Mouse (Mus musculus) CH12.LX (cell line): ENCODE measurements around the gene Kifc5b. TPM values are rescaled to one million over a fixed set of nuclear protein-coding genes. Genes with fewer than 3 reads are reported as not detected.

ENCODE experiments used
- DNase-seq: peaks from one replicate; pipeline ENCODE4 v3.0.0-alpha.2; 2013; ENCODE audit errors: extremely low read depth
- H3K27ac ChIP-seq: 2 replicates; pipeline ENCODE4 v1.5.1; 2012; ENCODE audit warnings: low read depth, mild to moderate bottlenecking, control low read depth, moderate library complexity; ENCODE audit not compliant: insufficient read depth
- H3K27me3 ChIP-seq: replicated peaks from 2 replicates; pipeline ENCODE3; 2012; ENCODE audit warnings: inconsistent platforms
- H3K36me3 ChIP-seq, 2 experiments: replicated peaks in 1 of 2; 2 replicates each; pipeline versions ENCODE3 to v1.6.1; 2012; ENCODE audit warnings: inconsistent platforms in 1 of 2, low read length in 1 of 2, mild to moderate bottlenecking in 1 of 2, mixed read lengths in 1 of 2, moderate library complexity in 1 of 2; ENCODE audit not compliant: control insufficient read depth in 1 of 2, insufficient read depth in 1 of 2
- H3K4me1 ChIP-seq, 2 experiments: 2 replicates each; pipeline ENCODE4 v1.6.1; 2012; ENCODE audit warnings: inconsistent platforms in 1 of 2, moderate library complexity in 1 of 2; ENCODE audit not compliant: insufficient read depth in 2 of 2, control insufficient read depth in 1 of 2
- H3K4me2 ChIP-seq: 2 replicates; pipeline ENCODE4 v1.6.1; 2012; ENCODE audit warnings: low read depth, mild to moderate bottlenecking, control low read depth; ENCODE audit not compliant: poor library complexity, insufficient read depth, severe bottlenecking
- H3K4me3 ChIP-seq, 3 experiments: fragments of 150-350 bp in 1 of 3; sonication (generic) in 1 of 3; replicated peaks in 1 of 3; 2 replicates each; pipeline versions ENCODE3 to v1.5.1; 2011 to 2012; ENCODE audit warnings: low read depth in 2 of 3, low read length in 2 of 3, mild to moderate bottlenecking in 2 of 3, moderate library complexity in 2 of 3, control low read depth in 1 of 3, improper control_type of control experiment in 1 of 3, inconsistent platforms in 1 of 3, mixed read lengths in 1 of 3; ENCODE audit not compliant: poor library complexity in 1 of 3
- H3K79me2 ChIP-seq: replicated peaks from 2 replicates; pipeline ENCODE4 v1.6.1; 2012; ENCODE audit warnings: mild to moderate bottlenecking, moderate library complexity; ENCODE audit not compliant: control insufficient read depth, poor library complexity, insufficient read depth, severe bottlenecking; ENCODE audit errors: extremely low read depth
- H3K9ac ChIP-seq: 2 replicates; pipeline ENCODE4 v1.6.1; 2012; ENCODE audit warnings: low read depth, mild to moderate bottlenecking, control low read depth, moderate library complexity; ENCODE audit not compliant: insufficient read depth
- H3K9me3 ChIP-seq: replicated peaks from 2 replicates; pipeline ENCODE3; 2012; ENCODE audit warnings: low read length, inconsistent platforms, mixed read lengths
- CHD2 ChIP-seq: IDR thresholded peaks from 2 replicates; pipeline ENCODE4 v1.6.1; 2011; ENCODE audit warnings: low read length, improper control_type of control experiment
- CTCF ChIP-seq, 2 experiments: IDR thresholded peaks in 1 of 2; conservative IDR thresholded peaks in 1 of 2; 2 replicates each; pipeline ENCODE4 v1.5.1; 2011 to 2012; ENCODE audit warnings: low read depth in 2 of 2, low read length in 2 of 2, improper control_type of control experiment in 1 of 2, inconsistent platforms in 1 of 2, mild to moderate bottlenecking in 1 of 2, moderate library complexity in 1 of 2
- E2F4 ChIP-seq: IDR thresholded peaks from 2 replicates; pipeline ENCODE4 v1.6.1; 2011; ENCODE audit warnings: low read depth, low read length, improper control_type of control experiment; ENCODE audit not compliant: insufficient replicate concordance
- EP300 ChIP-seq: IDR thresholded peaks from 2 replicates; pipeline ENCODE4 v1.6.1; 2011; ENCODE audit warnings: low read length, improper control_type of control experiment
- ETS1 ChIP-seq: conservative IDR thresholded peaks from 2 replicates; pipeline ENCODE4 v1.6.1; 2012; ENCODE audit warnings: low read depth, mild to moderate bottlenecking, inconsistent platforms, low read length, improper control_type of control experiment, moderate library complexity
- GABPA ChIP-seq: IDR thresholded peaks from 2 replicates; pipeline ENCODE4 v1.6.1; 2012; ENCODE audit warnings: low read depth, low read length, improper control_type of control experiment, inconsistent platforms; ENCODE audit not compliant: insufficient replicate concordance
- HCFC1 ChIP-seq: IDR thresholded peaks from 2 replicates; pipeline ENCODE4 v1.6.1; 2012; ENCODE audit warnings: low read depth, mild to moderate bottlenecking, inconsistent platforms, low read length, improper control_type of control experiment
- IRF4 ChIP-seq: IDR thresholded peaks from 2 replicates; pipeline ENCODE4 v1.6.1; 2014; ENCODE audit warnings: low read depth, mild to moderate bottlenecking, inconsistent platforms, low read length, improper control_type of control experiment
- JUN ChIP-seq: IDR thresholded peaks from 2 replicates; pipeline ENCODE4 v1.6.1; 2011; ENCODE audit warnings: low read depth, mild to moderate bottlenecking, low read length, improper control_type of control experiment, moderate library complexity; ENCODE audit not compliant: insufficient read depth
- KAT2A ChIP-seq: IDR thresholded peaks from 2 replicates; pipeline ENCODE4 v1.6.1; 2012; ENCODE audit warnings: low read length, improper control_type of control experiment, inconsistent platforms; ENCODE audit not compliant: insufficient replicate concordance
- MAX ChIP-seq: IDR thresholded peaks from 2 replicates; pipeline ENCODE4 v1.6.1; 2011; ENCODE audit warnings: low read length, improper control_type of control experiment
- MAZ ChIP-seq: IDR thresholded peaks from 2 replicates; pipeline ENCODE4 v1.6.1; 2012; ENCODE audit warnings: low read depth, mild to moderate bottlenecking, inconsistent platforms, low read length, improper control_type of control experiment, moderate library complexity
- MEF2A ChIP-seq: IDR thresholded peaks from 2 replicates; pipeline ENCODE4 v1.6.1; 2014; ENCODE audit warnings: low read depth, mild to moderate bottlenecking, inconsistent platforms, low read length, improper control_type of control experiment, borderline replicate concordance
- NELFE ChIP-seq: IDR thresholded peaks from 2 replicates; pipeline ENCODE4 v1.6.1; 2011; ENCODE audit warnings: low read depth, low read length, improper control_type of control experiment
- NRF1 ChIP-seq: IDR thresholded peaks from 2 replicates; pipeline ENCODE4 v1.6.1; 2014; ENCODE audit warnings: low read depth, mild to moderate bottlenecking, inconsistent platforms, low read length, improper control_type of control experiment, moderate library complexity
- POLR2A ChIP-seq: IDR thresholded peaks from 2 replicates; pipeline ENCODE4 v1.6.1; 2011; ENCODE audit warnings: low read depth, mild to moderate bottlenecking, improper control_type of control experiment, low read length
- POLR2AphosphoS2 ChIP-seq: IDR thresholded peaks from 2 replicates; pipeline ENCODE4 v1.6.1; 2011; ENCODE audit warnings: low read depth, low read length, improper control_type of control experiment
- SIN3A ChIP-seq: IDR thresholded peaks from 2 replicates; pipeline ENCODE4 v1.6.1; 2012; ENCODE audit warnings: low read length, improper control_type of control experiment, inconsistent platforms
- SMC3 ChIP-seq: IDR thresholded peaks from 2 replicates; pipeline ENCODE4 v1.6.1; 2011; ENCODE audit warnings: low read depth, low read length, improper control_type of control experiment
- UBTF ChIP-seq: IDR thresholded peaks from 2 replicates; pipeline ENCODE4 v1.6.1; 2012; ENCODE audit warnings: low read depth, mild to moderate bottlenecking, inconsistent platforms, low read length, improper control_type of control experiment, moderate library complexity
- ZC3H11A ChIP-seq: IDR thresholded peaks from 2 replicates; pipeline ENCODE4 v1.6.1; 2012; ENCODE audit warnings: low read depth, mild to moderate bottlenecking, inconsistent platforms, low read length, improper control_type of control experiment
- dilution Hi-C: fragments of 300-500 bp; cut with MboI; formaldehyde crosslinking; loops from 2 replicates; pipeline ENCODE4 v1.14.3; 2020; ENCODE audit warnings: low sequenced_read_pairs; ENCODE audit not compliant: extremely low pct_unique_long_range_greater_than_20kb, extremely low pct_ligation_motif_present
- in situ Hi-C: fragments of 300-500 bp; cut with MboI; formaldehyde crosslinking; loops from 3 replicates; pipeline ENCODE4 v1.14.3; 2019; ENCODE audit warnings: low sequenced_read_pairs, low pct_ligation_motif_present, low pct_unique_long_range_greater_than_20kb, mixed read lengths
- polyA plus RNA-seq: library from polyadenylated mRNA; unstranded; fragments of >175 nt; gene quantifications from 2 replicates; pipeline ENCODE4 v1.2.1, GENCODE M21; 2012; ENCODE audit warnings: low read depth; ENCODE audit not compliant: insufficient read length
- total RNA-seq, 2 experiments: library from RNA; depleted of rRNA; stranded (reverse); fragments of 300-350 nt in 1 of 2; fragments of >200 nt in 1 of 2; gene quantifications; 2 replicates each; pipeline ENCODE4 v1.2.3; 2012 to 2014

The Kifc5b gene
- total and polyA plus RNA-seq, 3 experiments, result 12.1 to 26.9 (median 22.2) TPM

GRCm38 (mm10) chr17:26941841-26942570, 25.1 kb downstream of the Kifc5b start:
- H3K9ac ChIP-seq, result peak overlapping the region; percentile 28; the same call in 1 of the 2 replicates
- peak overlapping the region; percentile 50; the same call in 1 of the 2 replicates for H3K4me2 ChIP-seq
- peak overlapping the region in 2 of 3 experiments; percentile 30 to 34 for H3K4me3 ChIP-seq
- no peak overlapping the region for H3K27ac ChIP-seq
- H3K9me3 ChIP-seq, result no peaks in the 10 kb centered on the region
- peaks cover 6% of the 10 kb centered on the region for H3K79me2 ChIP-seq
- TF ChIP-seq MAZ (no peak), HCFC1 (peak; percentile 64; the same call in 1 of the 2 replicates)
- H3K4me1 ChIP-seq, result peaks cover 5 to 21% of the 10 kb centered on the region in 2 experiments; a peak in 3 of 4 replicates
- in situ Hi-C loops (no loop called here), dilution Hi-C loops (no loop called here)
- H3K36me3 ChIP-seq, result peaks cover 4 to 5% of the 10 kb centered on the region in 2 experiments
- H3K27me3 ChIP-seq, result peaks cover 44% of the 10 kb centered on the region
- DNase-seq, result no peak

DNA sequence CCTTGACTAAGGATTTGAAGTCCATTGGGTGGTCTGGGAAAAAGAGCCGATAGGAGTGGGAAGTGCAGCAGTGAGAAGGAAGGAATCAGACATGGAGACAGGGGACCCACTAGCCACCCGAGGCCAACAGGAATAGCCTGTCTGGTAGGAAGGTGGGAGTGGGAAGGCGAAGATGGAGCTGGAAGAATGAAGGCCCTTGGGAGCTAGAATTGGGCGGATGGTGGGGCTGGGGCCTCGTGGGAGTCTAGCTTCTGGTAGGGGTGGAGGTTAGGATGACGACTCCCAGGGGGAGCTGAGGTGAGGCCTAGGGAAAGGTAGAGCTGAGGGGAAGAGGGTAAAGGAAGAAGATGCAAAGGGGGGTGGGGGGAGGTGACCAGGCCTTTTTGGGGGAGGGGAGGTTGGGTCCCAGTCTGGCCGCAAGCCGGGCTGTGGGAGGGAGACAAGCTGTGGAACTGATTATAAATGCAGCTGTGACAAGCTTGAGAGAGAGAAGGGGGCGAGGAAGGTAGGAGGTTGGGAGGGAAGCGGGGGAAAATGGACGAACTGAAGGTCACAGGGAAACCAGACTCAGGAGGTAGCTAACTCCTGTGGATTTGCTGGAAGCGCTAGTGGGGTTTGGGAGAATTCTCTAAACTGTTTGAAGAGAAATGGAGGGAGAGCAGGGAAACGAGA, 29.1 kb downstream of the Kifc5b start:
- in situ Hi-C loops, result no loop called here
- Histone ChIP-seq H3K4me3 (no peak overlapping the region), H3K27ac (no peak overlapping the region), H3K79me2 (no peaks in the 10 kb centered on the region), H3K9me3 (no peaks in the 10 kb centered on the region), H3K27me3 (peaks cover 76% of the 10 kb centered on the region), H3K36me3 (no peaks in the 10 kb centered on the region), H3K4me1 (peaks cover 6 to 10% of the 10 kb centered on the region in 2 experiments; a peak in 3 of 4 replicates), H3K9ac (no peak overlapping the region), H3K4me2 (no peak overlapping the region)
- dilution Hi-C loops, result no loop called here
- TF ChIP-seq JUN, result no peak
- no peak for TF ChIP-seq SMC3
- no peak for TF ChIP-seq SIN3A
- TF ChIP-seq NRF1, result no peak
- TF ChIP-seq IRF4, result no peak
- TF ChIP-seq MEF2A, result no peak
- DNase-seq, result no peak

DNA sequence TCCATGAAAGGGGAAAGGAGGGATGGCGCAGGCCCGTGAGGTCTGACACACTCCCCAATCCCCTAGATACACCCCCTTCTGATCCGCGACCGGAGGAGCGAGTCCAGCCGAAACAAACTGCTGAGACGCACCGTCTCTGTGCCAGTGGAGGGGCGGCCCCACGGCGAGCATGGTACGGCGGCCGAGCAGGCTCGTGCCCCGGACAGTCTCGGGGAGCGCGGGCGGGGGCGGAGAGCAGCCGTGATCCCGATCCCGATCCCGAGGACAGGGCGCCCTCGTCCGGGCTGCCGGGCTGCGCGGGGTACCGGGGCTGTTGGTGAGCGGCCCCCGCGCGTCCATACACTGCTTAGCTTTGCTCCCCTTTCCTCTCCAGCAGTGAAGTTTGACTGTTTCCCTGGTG, 29.7 kb downstream of the Kifc5b start:
- H3K9me3 ChIP-seq, result no peaks in the 10 kb centered on the region
- DNase-seq, result no peak
- H3K79me2 ChIP-seq, result no peaks in the 10 kb centered on the region
- H3K9ac ChIP-seq, result no peak overlapping the region
- H3K4me3 ChIP-seq, result no peak overlapping the region
- no peaks in the 10 kb centered on the region for H3K36me3 ChIP-seq
- H3K27me3 ChIP-seq, result peaks cover 81% of the 10 kb centered on the region
- TF ChIP-seq POLR2A, result no peak
- TF ChIP-seq ETS1, result no peak
- no peak for TF ChIP-seq EP300
- TF ChIP-seq SIN3A, result no peak
- no peak for TF ChIP-seq NELFE
- no peak for TF ChIP-seq IRF4
- TF ChIP-seq GABPA, result no peak
- no peak for TF ChIP-seq MAX
- TF ChIP-seq ZC3H11A, result no peak
- TF ChIP-seq JUN, result no peak
- no peak for TF ChIP-seq CHD2
- no peak for TF ChIP-seq CTCF (conservative IDR thresholded peaks at IDR 0.05 in 1 of 2, IDR thresholded peaks at IDR 0.05 in 1 of 2; ENCODE audit: low read depth in 2 of 2, low read length in 2 of 2)
- TF ChIP-seq KAT2A, result no peak
- TF ChIP-seq UBTF, result no peak
- no peak for TF ChIP-seq E2F4
- TF ChIP-seq POLR2AphosphoS2, result no peak
- no peak overlapping the region for H3K4me2 ChIP-seq
- H3K4me1 ChIP-seq, result peaks cover 6 to 10% of the 10 kb centered on the region in 2 experiments; a peak in 3 of 4 replicates
- in situ Hi-C loops (no loop called here), dilution Hi-C loops (no loop called here)
- no peak overlapping the region for H3K27ac ChIP-seq
